Mouse (Mus musculus): ENCODE results near the gene Cdkl3.

DNA sequence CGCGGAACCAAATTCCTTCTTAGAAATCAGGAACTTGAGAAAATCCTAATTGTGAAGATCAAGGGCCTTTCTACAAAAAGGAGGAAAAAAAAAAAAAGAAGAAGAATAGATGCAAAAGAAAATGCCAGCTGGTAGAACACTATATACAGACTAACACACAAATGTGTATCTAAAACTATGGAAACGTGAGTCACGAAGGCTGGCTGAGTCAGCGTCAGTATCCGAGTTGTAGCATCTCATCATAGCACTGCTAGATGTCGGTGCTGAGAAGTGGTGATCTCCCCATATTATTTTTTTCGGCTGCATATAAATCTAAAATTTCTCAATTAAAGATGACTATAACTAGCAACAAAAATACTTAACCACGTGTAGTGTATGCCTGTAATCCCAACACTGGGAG lies 87.2 kb downstream of the Cdkl3 start:
- TF ChIP-seq POLR2A (IDR thresholded peaks at IDR 0.05; ENCODE audit: insufficient read length, low read depth) (no peak), MAX (IDR thresholded peaks at IDR 0.05; ENCODE audit: low read depth) (no peak), USF1 (IDR thresholded peaks at IDR 0.05; ENCODE audit: low read depth) (no peak), SRF (IDR thresholded peaks at IDR 0.05; ENCODE audit: control insufficient read depth, insufficient read length, low read depth) (no peak), REST (IDR thresholded peaks at IDR 0.05; ENCODE audit: insufficient read depth, insufficient read length) (no peak)
